Mouse (Mus musculus): ENCODE results near the gene Cacng8.

DNA sequence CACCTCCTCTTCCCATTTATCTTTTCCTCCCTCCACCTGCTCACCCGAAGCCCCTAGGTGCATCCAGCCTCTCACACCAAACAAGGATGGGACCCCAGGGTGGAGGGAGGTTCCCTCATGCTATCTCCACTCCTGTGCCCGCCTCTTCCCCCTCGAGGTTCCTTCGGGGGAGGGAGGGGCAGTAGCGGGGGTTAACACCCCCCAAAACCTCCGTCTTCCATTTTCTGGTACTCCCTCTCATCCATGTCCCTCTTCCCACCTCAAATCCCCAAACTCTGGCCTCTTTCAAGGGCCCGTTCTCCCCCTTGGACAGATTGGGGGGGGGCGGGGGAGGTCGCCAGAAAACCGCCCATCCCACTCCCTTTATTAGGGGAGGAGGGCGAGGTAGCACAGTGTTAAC is 22.9 kb upstream of the Cacng8 start:
- TF ChIP-seq CTCF (IDR thresholded peaks at IDR 0.05): no peak
- no peak for TF ChIP-seq POLR2A (IDR thresholded peaks at IDR 0.05; ENCODE audit: insufficient read depth, low read depth, low read length)
- no peak for TF ChIP-seq EP300 (IDR thresholded peaks at IDR 0.05; ENCODE audit: insufficient read depth, low read depth, low read length)
